Mouse (Mus musculus): ENCODE measurements around the gene Txndc11. TPM values are rescaled to one million over a fixed set of nuclear protein-coding genes. Genes with fewer than 3 reads are reported as not detected.
"Not testable (repeated sequence)": the region's sequence is repeated elsewhere in the genome, so short reads cannot be mapped to it uniquely, and the experiment has no call there.

The Txndc11 gene
- polyA plus RNA-seq, 1 experiment from 2014 or later = 34.6 TPM

DNA sequence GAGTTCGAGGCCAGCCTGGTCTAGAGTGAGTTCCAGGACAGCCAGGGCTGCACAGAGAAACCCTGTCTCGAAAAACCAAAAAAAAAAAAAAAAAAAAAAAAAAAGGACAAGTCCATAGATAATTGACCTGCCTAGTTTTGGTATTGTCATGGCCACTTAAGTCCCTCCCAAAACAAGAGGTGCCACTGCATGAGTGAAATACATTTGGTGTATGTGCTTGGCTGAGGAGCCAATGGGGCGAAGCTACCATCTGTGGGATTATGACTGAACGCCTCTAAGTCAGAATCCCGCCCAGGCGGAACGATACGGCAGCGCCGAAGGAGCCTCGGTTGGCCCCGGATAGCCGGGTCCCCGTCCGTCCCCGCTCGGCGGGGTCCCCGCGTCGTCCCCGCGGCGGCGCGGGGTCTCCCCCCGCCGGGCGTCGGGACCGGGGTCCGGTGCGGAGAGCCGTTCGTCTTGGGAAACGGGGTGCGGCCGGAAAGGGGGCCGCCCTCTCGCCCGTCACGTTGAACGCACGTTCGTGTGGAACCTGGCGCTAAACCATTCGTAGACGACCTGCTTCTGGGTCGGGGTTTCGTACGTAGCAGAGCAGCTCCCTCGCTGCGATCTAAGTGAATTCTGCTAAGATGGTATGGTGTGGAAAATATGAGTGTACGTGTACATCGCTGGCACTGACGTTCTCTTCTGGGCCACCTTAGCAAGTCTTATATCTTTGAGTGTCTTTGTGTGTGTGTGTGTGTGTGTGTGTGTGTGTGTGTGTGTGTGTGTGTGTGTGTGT is 9.4 kb upstream of the Txndc11 start:
- not testable (repeated sequence) for H3K27me3 ChIP-seq (replicated peaks); H3K9me3 ChIP-seq; H3K9ac ChIP-seq; ATAC-seq (replicated peaks); H3K27ac ChIP-seq; H3K4me2 ChIP-seq; H3K4me1 ChIP-seq; H3K4me3 ChIP-seq
- H3K36me3 ChIP-seq (replicated peaks) = peaks cover 29% of the 10 kb centered on the region
- WGBS = 17% methylated on average over 56 of the region's 56 CpGs

DNA sequence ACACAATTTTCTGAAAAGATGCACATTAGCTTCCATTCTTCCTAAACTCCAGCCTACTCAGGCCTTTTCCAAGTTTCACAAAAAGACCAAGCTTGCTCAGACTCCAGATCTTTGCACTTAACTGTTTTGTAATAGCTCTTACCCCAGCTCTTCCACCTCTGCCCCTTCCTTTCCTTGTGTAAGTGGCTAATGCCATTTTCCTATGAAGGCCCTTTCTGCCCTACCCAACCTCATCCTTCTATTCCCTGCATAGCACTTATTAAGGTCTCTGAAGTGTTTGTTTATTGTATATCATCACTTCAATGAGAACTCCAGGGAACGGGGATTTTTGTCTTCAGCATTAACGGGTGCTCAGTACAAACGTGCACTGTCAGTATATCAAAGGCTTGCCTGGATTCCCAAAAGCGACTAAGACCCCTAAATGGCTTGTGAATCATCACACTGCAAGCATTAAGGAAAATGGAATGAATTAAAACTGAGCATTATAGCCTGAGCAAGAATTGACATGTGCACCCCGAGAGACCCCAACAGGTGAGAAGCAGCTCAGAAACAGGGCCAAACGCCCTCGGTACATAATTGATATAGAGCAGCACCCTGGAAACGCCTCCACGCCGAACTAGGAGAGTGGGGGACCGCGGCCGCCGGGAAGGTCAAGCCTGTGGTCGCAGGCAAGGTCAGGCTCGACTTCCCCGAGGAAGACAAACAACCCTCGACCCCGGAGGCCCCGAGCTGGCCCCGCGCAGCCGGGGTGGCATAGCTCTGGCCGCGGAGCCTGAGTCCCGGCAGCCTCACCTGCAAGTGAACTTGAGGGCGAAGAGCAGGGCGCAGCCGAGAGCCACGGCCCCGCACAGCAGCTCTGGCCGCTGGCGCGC is 738 bp downstream of the Txndc11 start:
- peak overlapping the region; percentile 93 for H3K4me3 ChIP-seq
- H3K36me3 ChIP-seq (replicated peaks) = peaks cover 2% of the 10 kb centered on the region
- H3K9me3 ChIP-seq = no peaks in the 10 kb centered on the region
- H3K4me2 ChIP-seq = peak overlapping the region; percentile 71
- peaks cover 27% of the 10 kb centered on the region for H3K4me1 ChIP-seq
- peak overlapping the region; percentile 90 for H3K27ac ChIP-seq
- under 1% methylated on average over 33 of the region's 34 CpGs for WGBS
- H3K27me3 ChIP-seq (replicated peaks) = no peaks in the 10 kb centered on the region
- H3K9ac ChIP-seq = peak overlapping the region; percentile 95
- ATAC-seq (replicated peaks) = no peak; the same call in 1 of the 2 replicates

DNA sequence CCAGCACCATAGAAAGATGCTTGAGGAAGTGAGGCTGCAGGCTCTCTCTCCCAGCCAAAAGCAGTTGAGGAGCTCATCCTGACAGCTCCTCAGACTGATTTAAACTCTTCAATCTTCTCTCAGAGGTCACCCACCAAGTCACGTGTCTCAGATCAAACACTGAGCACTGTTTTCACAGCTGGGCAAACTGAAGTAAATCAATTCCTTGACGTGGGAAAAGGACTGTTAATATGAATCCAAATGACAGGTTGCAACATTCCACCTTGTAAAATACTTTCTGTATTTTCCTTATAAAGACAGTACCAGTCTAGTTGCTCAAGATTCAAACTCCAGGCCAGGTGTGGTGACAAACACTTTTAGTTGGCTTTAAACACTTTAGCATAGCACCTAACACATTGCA is 1.6 kb downstream of the Txndc11 start:
- WGBS = 34% methylated on average over 2 of the region's 2 CpGs
- Histone ChIP-seq H3K4me3 (peak overlapping the region; percentile 93), H3K4me2 (peak overlapping the region; percentile 71)

DNA sequence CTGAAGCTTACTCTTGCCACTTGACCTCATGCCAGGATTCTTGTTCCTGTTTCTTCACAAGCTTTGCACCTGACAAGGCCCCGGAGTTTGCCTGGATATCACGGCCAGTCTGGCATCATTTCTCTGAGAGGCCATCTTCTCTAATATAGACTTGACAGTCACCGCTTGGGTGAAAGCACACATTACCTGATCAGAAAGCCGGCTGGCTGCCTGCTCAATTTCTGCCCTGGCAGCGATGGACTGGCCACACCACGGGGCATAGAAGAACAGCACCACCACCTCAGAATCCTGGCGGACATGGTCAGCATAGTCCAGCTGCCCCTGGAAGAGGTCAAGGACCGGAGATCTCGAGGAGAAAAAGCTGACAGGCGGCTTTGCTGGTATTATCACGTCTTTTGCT is 6.1 kb downstream of the Txndc11 start:
- H3K4me2 ChIP-seq = no peak overlapping the region
- ATAC-seq (replicated peaks) = no peak
- WGBS = 93% methylated on average over 11 of the region's 11 CpGs
- no peaks in the 10 kb centered on the region for H3K9me3 ChIP-seq
- H3K4me3 ChIP-seq = no peak overlapping the region
- no peak overlapping the region for H3K27ac ChIP-seq
- H3K36me3 ChIP-seq (replicated peaks) = 0 out of 2 replicates have a peak, but pooled peaks cover 6% of the 10 kb centered on the region
- no peaks in the 10 kb centered on the region for H3K27me3 ChIP-seq (replicated peaks)
- H3K4me1 ChIP-seq = peaks cover 16% of the 10 kb centered on the region
- H3K9ac ChIP-seq = no peak overlapping the region

More for the DNA sequence above, 1.6 kb downstream of the Txndc11 start:
- Histone ChIP-seq H3K9me3 (no peaks in the 10 kb centered on the region), H3K9ac (peak overlapping the region; percentile 1; the same call in 1 of the 2 replicates), H3K27ac (no peak overlapping the region), H3K27me3 (replicated peaks) (no peaks in the 10 kb centered on the region), H3K36me3 (replicated peaks) (no peaks in the 10 kb centered on the region), H3K4me1 (peaks cover 27% of the 10 kb centered on the region)
- no peak for ATAC-seq (replicated peaks)

DNA sequence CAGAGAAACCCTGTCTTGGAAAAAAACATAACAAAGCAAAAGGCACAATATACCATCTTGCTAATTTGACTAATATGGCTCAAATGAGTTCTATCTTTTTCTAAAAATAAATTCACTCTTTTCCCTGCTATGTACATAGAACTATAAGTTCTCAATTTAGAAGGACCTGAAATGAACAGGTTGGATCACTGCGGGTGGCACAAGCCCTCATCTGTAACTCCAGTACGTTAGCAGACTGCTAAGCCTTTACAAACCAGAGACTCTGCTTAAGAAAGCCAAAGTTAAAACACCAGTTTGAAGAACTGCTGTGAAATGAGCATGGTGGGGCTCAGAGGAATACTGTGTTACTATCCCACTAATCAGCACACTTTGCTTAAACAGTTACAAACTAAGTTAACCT is 9.1 kb downstream of the Txndc11 start:
- ATAC-seq (replicated peaks) = no peak
- WGBS = 98% methylated on average over 2 of the region's 2 CpGs

DNA sequence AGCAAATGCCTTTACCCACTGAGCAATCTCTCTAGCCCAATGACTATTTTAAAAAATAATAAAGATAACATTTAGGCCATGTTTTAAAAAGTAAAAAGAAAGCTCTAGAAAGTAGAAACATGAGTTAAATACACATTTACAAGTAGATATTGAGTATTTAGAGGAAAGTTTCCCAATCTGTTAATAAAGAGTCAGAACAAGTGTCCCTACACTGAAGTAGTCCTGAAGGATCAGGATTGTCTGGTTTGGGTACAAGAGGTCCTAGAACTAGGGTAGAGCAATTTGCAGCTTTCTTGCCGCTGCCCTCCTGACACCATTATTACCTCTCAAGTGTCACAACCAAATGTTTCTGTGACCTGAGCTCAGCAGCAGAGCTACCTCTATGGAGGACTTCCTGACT is 10.3 kb downstream of the Txndc11 start:
- Histone ChIP-seq H3K4me3 (no peak overlapping the region), H3K4me1 (no peaks in the 10 kb centered on the region), H3K9ac (no peak overlapping the region), H3K27ac (no peak overlapping the region), H3K4me2 (no peak overlapping the region), H3K36me3 (replicated peaks) (peaks cover 13% of the 10 kb centered on the region; the same call in 1 of the 2 replicates), H3K27me3 (replicated peaks) (no peaks in the 10 kb centered on the region), H3K9me3 (no peaks in the 10 kb centered on the region)
- ATAC-seq (replicated peaks) = no peak
- 90% methylated on average over 1 of the region's 1 CpGs for WGBS

More for the DNA sequence above, 9.1 kb downstream of the Txndc11 start:
- Histone ChIP-seq H3K27ac (no peak overlapping the region), H3K4me1 (no peaks in the 10 kb centered on the region), H3K9me3 (no peaks in the 10 kb centered on the region), H3K4me2 (no peak overlapping the region), H3K36me3 (replicated peaks) (peaks cover 8% of the 10 kb centered on the region; the same call in 1 of the 2 replicates), H3K4me3 (no peak overlapping the region), H3K9ac (no peak overlapping the region), H3K27me3 (replicated peaks) (no peaks in the 10 kb centered on the region)

DNA sequence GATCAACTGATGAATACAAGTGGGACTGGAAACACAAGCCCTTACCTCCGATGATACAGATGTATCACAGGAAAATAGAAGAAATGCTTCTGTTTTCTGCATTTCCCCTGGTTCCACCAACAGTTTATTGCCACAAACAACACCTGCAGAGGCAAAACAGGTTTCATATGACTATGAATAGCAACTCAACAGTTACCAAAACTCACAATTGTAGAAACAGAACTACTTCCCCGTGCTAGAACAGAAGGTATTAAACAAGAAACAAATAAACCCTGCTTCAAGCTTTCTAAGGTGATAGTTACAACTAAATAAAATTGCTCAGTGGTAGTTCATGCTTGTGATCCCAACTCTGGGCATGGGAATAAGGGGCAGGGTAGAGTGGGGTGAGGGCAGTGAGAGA is 11.8 kb downstream of the Txndc11 start:
- ATAC-seq (replicated peaks) = no peak
- Histone ChIP-seq H3K27me3 (replicated peaks) (no peaks in the 10 kb centered on the region), H3K9ac (no peak overlapping the region), H3K4me1 (no peaks in the 10 kb centered on the region), H3K27ac (no peak overlapping the region), H3K4me2 (no peak overlapping the region), H3K9me3 (no peaks in the 10 kb centered on the region), H3K4me3 (no peak overlapping the region), H3K36me3 (replicated peaks) (peaks cover 13% of the 10 kb centered on the region; the same call in 1 of the 2 replicates)
- 92% methylated on average over 2 of the region's 2 CpGs for WGBS

DNA sequence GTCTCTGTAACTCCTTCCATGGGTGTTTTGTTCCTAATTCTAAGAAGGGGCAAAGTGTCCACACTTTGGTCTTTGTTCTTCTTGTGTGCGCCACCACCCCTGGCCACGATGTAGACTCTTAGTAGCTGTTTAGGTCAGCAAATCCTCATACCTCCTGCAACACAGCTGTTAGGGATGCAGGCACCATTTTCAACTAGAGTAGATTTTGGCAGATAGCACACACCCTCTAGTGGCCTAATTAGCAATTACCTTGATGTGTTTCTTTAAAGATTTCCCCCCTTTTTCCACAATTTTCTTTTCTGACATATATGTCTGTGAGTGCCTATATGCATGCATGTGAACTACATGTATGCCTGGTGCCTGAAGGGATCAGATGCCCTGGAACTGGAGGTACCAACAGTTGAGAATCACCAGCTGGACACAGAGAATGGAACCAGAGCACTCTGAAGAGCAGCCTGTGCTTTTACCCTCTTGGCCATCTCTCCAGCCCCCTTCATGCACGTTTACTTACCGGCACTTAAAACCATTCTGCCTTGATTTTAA is 25.2 kb downstream of the Txndc11 start:
- no peaks in the 10 kb centered on the region for H3K4me1 ChIP-seq
- no peak overlapping the region for H3K4me3 ChIP-seq
- H3K27me3 ChIP-seq (replicated peaks) = no peaks in the 10 kb centered on the region
- H3K36me3 ChIP-seq (replicated peaks) = 0 out of 2 replicates have a peak, but pooled peaks cover 3% of the 10 kb centered on the region
- no peak overlapping the region; the same call in 1 of the 2 replicates for H3K9ac ChIP-seq
- WGBS = 71% methylated on average over 4 of the region's 4 CpGs
- H3K4me2 ChIP-seq = no peak overlapping the region
- no peak for ATAC-seq (replicated peaks)
- no peak overlapping the region for H3K27ac ChIP-seq
- H3K9me3 ChIP-seq = no peaks in the 10 kb centered on the region

DNA sequence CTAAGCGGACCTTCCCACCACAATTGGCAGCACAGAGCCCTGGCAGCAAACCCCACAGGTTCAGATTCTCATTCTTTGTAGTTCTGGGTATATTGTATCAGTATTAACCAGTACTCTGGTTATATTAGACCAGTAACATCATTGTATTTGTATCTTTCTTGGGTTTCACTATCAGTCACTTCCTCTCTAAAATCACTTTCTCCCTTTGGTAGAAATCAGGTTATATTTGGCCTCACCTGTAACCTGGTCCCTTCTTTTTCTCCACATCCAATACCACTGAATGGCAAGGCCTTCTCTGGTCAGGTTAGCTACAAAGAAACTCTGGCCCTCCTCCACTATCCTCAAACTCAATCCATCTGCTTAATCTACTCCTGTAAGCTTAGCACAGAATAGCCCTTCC is 29.5 kb downstream of the Txndc11 start:
- 78% methylated on average over 1 of the region's 1 CpGs for WGBS
- H3K27me3 ChIP-seq (replicated peaks) = no peaks in the 10 kb centered on the region
- ATAC-seq (replicated peaks) = no peak
- H3K9ac ChIP-seq = no peak overlapping the region
- H3K36me3 ChIP-seq (replicated peaks) = 0 out of 2 replicates have a peak, but pooled peaks cover 4% of the 10 kb centered on the region
- H3K27ac ChIP-seq = no peak overlapping the region
- no peaks in the 10 kb centered on the region for H3K9me3 ChIP-seq
- no peak overlapping the region for H3K4me3 ChIP-seq
- no peaks in the 10 kb centered on the region for H3K4me1 ChIP-seq
- no peak overlapping the region for H3K4me2 ChIP-seq

DNA sequence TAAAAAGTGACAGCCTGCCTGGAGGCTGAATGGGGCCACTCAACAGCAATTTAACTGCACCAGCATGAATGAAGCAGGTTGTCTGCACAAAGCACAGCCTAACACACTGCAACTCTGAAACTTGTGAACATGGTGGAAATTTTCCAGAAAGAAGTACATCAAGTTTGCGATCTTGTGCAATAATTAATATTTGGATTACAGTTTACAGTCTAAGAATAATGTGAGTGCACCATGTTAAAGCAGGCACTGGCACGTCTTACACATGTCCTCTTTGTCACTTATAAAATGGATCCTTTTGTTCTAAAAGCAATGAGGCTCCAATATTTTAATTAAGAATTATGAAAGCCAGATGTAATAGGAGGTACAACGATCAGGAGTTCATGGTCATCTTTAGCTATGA is 37.1 kb downstream of the Txndc11 start:
- WGBS = 92% methylated on average over 3 of the region's 3 CpGs
- H3K27me3 ChIP-seq (replicated peaks) = no peaks in the 10 kb centered on the region
- H3K4me3 ChIP-seq = no peak overlapping the region
- no peak overlapping the region for H3K4me2 ChIP-seq
- 0 out of 2 replicates have a peak, but pooled peaks cover 4% of the 10 kb centered on the region for H3K36me3 ChIP-seq (replicated peaks)
- H3K4me1 ChIP-seq = no peaks in the 10 kb centered on the region
- H3K9ac ChIP-seq = no peak overlapping the region
- no peak overlapping the region for H3K27ac ChIP-seq
- H3K9me3 ChIP-seq = no peaks in the 10 kb centered on the region
- ATAC-seq (replicated peaks) = no peak

DNA sequence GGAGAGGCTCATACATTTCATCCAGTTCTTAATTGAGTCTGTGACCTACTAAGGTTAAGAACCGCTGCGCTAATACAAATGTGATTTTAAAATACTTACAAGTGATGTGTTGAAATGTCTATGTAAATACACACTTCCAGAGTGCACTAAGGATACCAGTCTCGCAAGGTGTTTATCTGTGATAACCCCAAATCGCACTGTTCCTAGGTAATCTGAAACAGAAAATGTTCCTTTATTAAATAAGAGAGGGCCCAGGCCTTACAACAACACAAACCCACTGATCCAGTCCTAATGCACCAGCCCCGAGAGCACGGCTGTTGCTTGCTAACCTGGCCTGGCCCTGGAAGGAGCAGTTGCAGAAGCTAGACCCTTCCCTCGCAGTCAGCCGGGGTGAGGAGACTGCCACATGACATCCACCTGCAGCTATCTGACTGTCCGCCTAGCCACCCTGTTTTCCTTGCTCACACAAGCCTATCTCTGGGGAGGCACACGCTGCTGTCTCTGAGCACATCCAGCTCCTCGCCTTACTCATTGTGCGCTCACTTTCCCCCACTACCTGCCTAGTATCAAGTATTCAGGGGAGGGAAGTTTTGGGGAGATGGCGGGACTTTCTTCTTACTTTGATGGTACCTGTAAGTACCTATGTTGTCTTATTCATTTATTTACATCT is 40.6 kb downstream of the Txndc11 start:
- H3K4me2 ChIP-seq = no peak overlapping the region
- no peak overlapping the region for H3K27ac ChIP-seq
- H3K27me3 ChIP-seq (replicated peaks) = no peaks in the 10 kb centered on the region
- 0 out of 2 replicates have a peak, but pooled peaks cover 12% of the 10 kb centered on the region for H3K36me3 ChIP-seq (replicated peaks)
- no peak overlapping the region for H3K4me3 ChIP-seq
- no peak for ATAC-seq (replicated peaks)
- 93% methylated on average over 13 of the region's 13 CpGs for WGBS
- no peaks in the 10 kb centered on the region for H3K9me3 ChIP-seq
- H3K4me1 ChIP-seq = no peaks in the 10 kb centered on the region
- no peak overlapping the region for H3K9ac ChIP-seq

DNA sequence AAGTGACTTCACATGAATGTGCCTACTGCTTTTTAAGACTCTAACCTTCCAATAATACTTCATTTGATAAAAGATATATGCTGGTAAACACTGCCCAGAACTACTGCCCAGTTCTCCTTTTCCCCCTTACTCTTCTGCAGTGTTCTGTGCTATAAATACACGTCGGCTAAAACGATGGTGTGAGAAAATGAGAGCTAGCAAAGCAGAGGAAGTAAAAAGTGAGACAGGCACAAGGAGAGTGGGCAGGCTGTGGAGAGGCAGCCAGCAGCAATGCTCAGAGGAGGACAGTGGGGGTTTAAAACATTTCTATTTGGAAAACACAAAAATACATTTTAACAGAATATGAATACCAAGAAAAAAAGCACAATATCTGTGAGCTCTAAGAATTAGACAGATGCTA is 41.9 kb downstream of the Txndc11 start:
- H3K4me1 ChIP-seq = no peaks in the 10 kb centered on the region
- no peak overlapping the region for H3K27ac ChIP-seq
- WGBS = 88% methylated on average over 3 of the region's 3 CpGs
- no peak overlapping the region for H3K9ac ChIP-seq
- peaks cover 12% of the 10 kb centered on the region; the same call in 1 of the 2 replicates for H3K36me3 ChIP-seq (replicated peaks)
- no peak for ATAC-seq (replicated peaks)
- no peaks in the 10 kb centered on the region for H3K27me3 ChIP-seq (replicated peaks)
- no peak overlapping the region for H3K4me2 ChIP-seq
- H3K4me3 ChIP-seq = no peak overlapping the region
- no peaks in the 10 kb centered on the region for H3K9me3 ChIP-seq
